Comparison of ENCODE assay signal across 9 mouse cellular contexts in the genomic region with DNA sequence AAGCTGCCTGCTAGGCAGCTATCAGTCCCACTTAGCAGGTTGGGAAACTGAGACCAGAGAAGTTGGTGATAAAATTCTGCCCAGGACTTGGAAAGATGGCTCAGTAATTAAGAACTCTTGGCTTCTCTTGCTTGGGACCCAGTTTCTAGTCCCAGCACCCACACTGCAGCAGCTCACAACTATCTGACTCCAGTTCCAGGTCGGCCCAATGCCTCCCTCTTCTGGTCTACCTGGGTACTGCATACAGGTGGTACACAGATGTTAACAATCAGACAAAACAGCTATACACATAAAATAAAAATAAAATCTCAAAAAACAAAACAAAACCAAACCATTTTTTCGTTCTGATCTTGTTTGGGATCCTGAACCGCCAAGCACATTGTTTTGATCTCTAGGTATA. TPM values are rescaled to one million over a fixed set of nuclear protein-coding genes. Genes with fewer than 3 reads are reported as not detected.
A peak's percentile ranks its signal among the peaks of the same experiment; 100 is the strongest.
DNase-seq lines count a peak whose midpoint lies in the region; ATAC-seq and TF ChIP-seq lines count a peak whose summit lies in the region.
"Had no signal": no experiment of that assay in that cellular context is flagged by ENCODE, and none has a peak within 500 bp of the region (broad histone marks: within the 10 kb centered on the region; RNA-seq: fewer than 3 reads in every experiment).

No protein-coding gene starts in this region.

- WGBS in intestine, embryonic 14.5 days, result 54% methylated on average over 3 of the region's 3 CpGs
- 53% methylated on average over 3 of the region's 3 CpGs for WGBS in intestine, embryonic 15.5 days
- WGBS in embryonic facial prominence, embryonic 10.5 days, result 61% methylated on average over 3 of the region's 3 CpGs
- WGBS in olfactory bulb, adult 2 months, result 62% methylated on average over 3 of the region's 3 CpGs

- peak; percentile 59 for DNase-seq in intestine, embryonic 14.5 days (ENCODE audit: low spot score)
- DNase-seq in embryonic facial prominence, embryonic 10.5 days (ENCODE audit: low spot score), result peak; percentile 45
- no peak for DNase-seq in frontal cortex, postnatal 10 days (ENCODE audit: low spot score in 2 of 2)
- no peak for DNase-seq in gastrocnemius, postnatal 14 days
- DNase-seq in frontal cortex, postnatal 14 days (ENCODE audit: low spot score in 2 of 2), result no peak

- TF ChIP-seq POLR2A in olfactory bulb, adult 2 months (IDR thresholded peaks at IDR 0.05; ENCODE audit: insufficient read depth, low read depth, low read length), result no peak

- no peak overlapping the region for H3K4me2 ChIP-seq in intestine, embryonic 14.5 days (ENCODE audit: low read length)
- H3K4me2 ChIP-seq in intestine, embryonic 15.5 days (replicated peaks), result no peak overlapping the region
- H3K4me2 ChIP-seq: neural tube, embryonic 13.5 days had no signal

- no peak overlapping the region for H3K4me3 ChIP-seq in intestine, embryonic 14.5 days (ENCODE audit: low read depth, low read length)
- H3K4me3 ChIP-seq in intestine, embryonic 15.5 days (replicated peaks), result no peak overlapping the region
- no peak overlapping the region for H3K4me3 ChIP-seq in E14TG2a.4 (replicated peaks; ENCODE audit: low read length)
- H3K4me3 ChIP-seq in embryonic facial prominence, embryonic 10.5 days, result no peak overlapping the region
- H3K4me3 ChIP-seq in olfactory bulb, adult 2 months (ENCODE audit: insufficient read depth, low read depth, low read length), result no peak overlapping the region
- H3K4me3 ChIP-seq: neural tube, embryonic 13.5 days had no signal

- TF ChIP-seq CTCF in E14TG2a.4 (conservative IDR thresholded peaks at IDR 0.05; ENCODE audit: low read length), result peak; percentile 99
- peak; percentile 24; the same call in 1 of the 2 replicates for TF ChIP-seq CTCF in olfactory bulb, adult 2 months (IDR thresholded peaks at IDR 0.05; ENCODE audit: insufficient read depth, low read depth, low read length)

- H3K36me3 ChIP-seq in intestine, embryonic 14.5 days (ENCODE audit: control insufficient read depth, insufficient read depth, low read length), result peaks cover 16% of the 10 kb centered on the region
- no peaks in the 10 kb centered on the region for H3K36me3 ChIP-seq in intestine, embryonic 15.5 days
- peaks cover 17% of the 10 kb centered on the region for H3K36me3 ChIP-seq in E14TG2a.4 (ENCODE audit: insufficient read depth, low read length)
- H3K36me3 ChIP-seq in embryonic facial prominence, embryonic 10.5 days (replicated peaks), result peaks cover 91% of the 10 kb centered on the region

- H3K9ac ChIP-seq in intestine, embryonic 14.5 days (ENCODE audit: low read length), result no peak overlapping the region
- H3K9ac ChIP-seq in intestine, embryonic 15.5 days, result no peak overlapping the region
- H3K9ac ChIP-seq: neural tube, embryonic 13.5 days had no signal

- intact Hi-C loops in gastrocnemius, postnatal 14 days (cut with DNase I; ENCODE audit: low total_unique reads), result no loop called here

- H3K4me1 ChIP-seq in intestine, embryonic 14.5 days (replicated peaks; ENCODE audit: control insufficient read depth, insufficient read depth, low read length), result no peaks in the 10 kb centered on the region
- no peaks in the 10 kb centered on the region for H3K4me1 ChIP-seq in intestine, embryonic 15.5 days (replicated peaks)
- peaks cover 47% of the 10 kb centered on the region for H3K4me1 ChIP-seq in E14TG2a.4 (replicated peaks; ENCODE audit: low read depth, low read length)
- H3K4me1 ChIP-seq in embryonic facial prominence, embryonic 10.5 days, result no peaks in the 10 kb centered on the region
- H3K4me1 ChIP-seq in olfactory bulb, adult 2 months (ENCODE audit: control insufficient read depth, insufficient read depth, low read length), result no peaks in the 10 kb centered on the region
- H3K4me1 ChIP-seq: neural tube, embryonic 13.5 days had no signal

- no peaks in the 10 kb centered on the region for H3K9me3 ChIP-seq in intestine, embryonic 14.5 days (ENCODE audit: control insufficient read depth, low read length)
- H3K9me3 ChIP-seq in intestine, embryonic 15.5 days, result no peaks in the 10 kb centered on the region
- no peaks in the 10 kb centered on the region for H3K9me3 ChIP-seq in E14TG2a.4 (ENCODE audit: low read length)
- no peaks in the 10 kb centered on the region for H3K9me3 ChIP-seq in embryonic facial prominence, embryonic 10.5 days
- H3K9me3 ChIP-seq: neural tube, embryonic 13.5 days had no signal

- ATAC-seq in intestine, embryonic 14.5 days (replicated peaks; ENCODE audit: low FRiP score, low TSS enrichment, low read depth), result no peak
- no peak for ATAC-seq in intestine, embryonic 15.5 days

- H3K27me3 ChIP-seq in intestine, embryonic 14.5 days (replicated peaks; ENCODE audit: control insufficient read depth, insufficient read depth, low read length), result no peaks in the 10 kb centered on the region
- no peaks in the 10 kb centered on the region for H3K27me3 ChIP-seq in intestine, embryonic 15.5 days (replicated peaks)
- H3K27me3 ChIP-seq in E14TG2a.4 (ENCODE audit: insufficient read depth, low read length), result no peaks in the 10 kb centered on the region
- H3K27me3 ChIP-seq in embryonic facial prominence, embryonic 10.5 days (replicated peaks; ENCODE audit: low read depth, poor library complexity, severe bottlenecking), result no peaks in the 10 kb centered on the region
- H3K27me3 ChIP-seq: neural tube, embryonic 13.5 days had no signal

- H3K27ac ChIP-seq in intestine, embryonic 14.5 days (ENCODE audit: low read depth), result no peak overlapping the region
- no peak overlapping the region for H3K27ac ChIP-seq in intestine, embryonic 15.5 days
- H3K27ac ChIP-seq in embryonic facial prominence, embryonic 10.5 days (replicated peaks), result no peak overlapping the region
- H3K27ac ChIP-seq in olfactory bulb, adult 2 months (ENCODE audit: insufficient read depth, low read depth, low read length), result no peak overlapping the region
- H3K27ac ChIP-seq: neural tube, embryonic 13.5 days had no signal

RNA-seq across cellular contexts. Expression of a gene that starts 10.3 kb away (rescaled TPM):
- 12.6 and 15.3 TPM in 2 replicates for polyA plus RNA-seq in intestine, embryonic 14.5 days (2014; fragmentation: Nextera tagmentation; extraction: Ambion mirVana)
- 17.1 and 18.4 TPM in 2 replicates for polyA plus RNA-seq in intestine, embryonic 15.5 days (2015; fragmentation: Nextera tagmentation; extraction: Ambion mirVana)
- polyA plus RNA-seq in embryonic facial prominence, embryonic 10.5 days (2016; fragmentation: Nextera tagmentation; extraction: Ambion mirVana), result 30.9 and 32.6 TPM in 2 replicates
- polyA plus RNA-seq in olfactory bulb, adult 2 months (2012; ENCODE audit: insufficient read depth, insufficient read length, low replicate concordance, missing spikeins), result not detected in 2 replicates
- 1 to 10 TPM; 3.6 to 5.1 TPM for total RNA-seq in gastrocnemius, postnatal 14 days (2021)

RNA-seq across cellular contexts. Expression of a gene that starts 26.3 kb away (rescaled TPM):
- polyA plus RNA-seq in intestine, embryonic 14.5 days (2014; fragmentation: Nextera tagmentation; extraction: Ambion mirVana), result 5.1 and 6.0 TPM in 2 replicates
- polyA plus RNA-seq in intestine, embryonic 15.5 days (2015; fragmentation: Nextera tagmentation; extraction: Ambion mirVana), result 4.3 and 5.6 TPM in 2 replicates
- 2.3 TPM in 2 replicates for polyA plus RNA-seq in embryonic facial prominence, embryonic 10.5 days (2016; fragmentation: Nextera tagmentation; extraction: Ambion mirVana)
- not detected in 2 replicates for polyA plus RNA-seq in olfactory bulb, adult 2 months (2012; ENCODE audit: insufficient read depth, insufficient read length, low replicate concordance, missing spikeins)
- total RNA-seq in gastrocnemius, postnatal 14 days (2021), result 1 to 10 TPM; 2.8 to 3.2 TPM

RNA-seq across cellular contexts. Expression of a gene that starts 35.9 kb away (rescaled TPM):
- polyA plus RNA-seq in intestine, embryonic 14.5 days (2014; fragmentation: Nextera tagmentation; extraction: Ambion mirVana), result 61.0 and 63.9 TPM in 2 replicates
- polyA plus RNA-seq in intestine, embryonic 15.5 days (2015; fragmentation: Nextera tagmentation; extraction: Ambion mirVana), result 70.8 and 78.1 TPM in 2 replicates
- polyA plus RNA-seq in embryonic facial prominence, embryonic 10.5 days (2016; fragmentation: Nextera tagmentation; extraction: Ambion mirVana), result 60.7 and 61.7 TPM in 2 replicates
- 149 TPM in 1 of 2 replicates, not detected in the other for polyA plus RNA-seq in olfactory bulb, adult 2 months (2012; ENCODE audit: insufficient read depth, insufficient read length, low replicate concordance, missing spikeins)
- total RNA-seq in gastrocnemius, postnatal 14 days (2021), result 10 to 100 TPM; 43.9 to 45.1 TPM

Comparison
In these comparisons a context has a peak if more than half of its experiments do, and no peak if none do; other contexts are left out.
1. DNase-seq: peak in intestine, embryonic 14.5 days (single experiment) and embryonic facial prominence, embryonic 10.5 days (single experiment); none in frontal cortex, postnatal 10 days (0 of 2), gastrocnemius, postnatal 14 days (single experiment) and frontal cortex, postnatal 14 days (0 of 2).
2. RNA of a gene that starts 10.3 kb away (polyA plus RNA-seq): 30.9 to 32.6 TPM in embryonic facial prominence, embryonic 10.5 days, 17.1 to 18.4 TPM in intestine, embryonic 15.5 days and 12.6 to 15.3 TPM in intestine, embryonic 14.5 days; not detected in olfactory bulb, adult 2 months; every median in the first group is over 10 times any median in the second.